Mouse (Mus musculus): ENCODE measurements at regions not wholly inside any gene's neighbourhood (a gene's known extent, or its start where the extent isn't known, plus 50 kb on each side); places are given as distances from the start of the nearest gene placed in this dataset.

- TF ChIP-seq CTCF (IDR thresholded peaks at IDR 0.05) (no peak), EP300 (IDR thresholded peaks at IDR 0.05) (peak; percentile 65)
Observed at GRCm38 (mm10) chr3:21962921-21963732, 113.3 kb upstream of the Tbl1xr1 start.
